31 mouse cellular contexts compared by ENCODE assay signal in the genomic region with DNA sequence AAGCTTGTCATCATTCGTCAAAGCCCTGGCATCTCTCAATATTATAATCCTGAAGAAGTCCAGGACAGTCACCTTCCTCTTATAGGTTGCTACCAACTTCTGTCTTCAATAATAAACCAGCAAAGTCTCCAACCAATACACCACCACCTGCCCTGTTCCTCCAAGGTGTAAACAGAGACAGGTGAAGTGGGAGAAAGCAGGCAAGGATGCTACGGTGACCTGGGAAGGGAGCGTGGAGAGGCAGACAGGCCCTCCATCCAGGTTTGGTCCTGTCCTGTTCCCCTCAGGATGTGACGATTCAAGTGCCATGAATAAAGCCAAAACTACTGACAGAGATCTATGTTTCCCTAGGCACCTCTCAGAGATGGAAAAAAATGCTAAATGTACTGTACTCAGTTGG. TPM values are rescaled to one million over a fixed set of nuclear protein-coding genes. Genes with fewer than 3 reads are reported as not detected.
"Had no signal": no experiment of that assay in that cellular context is flagged by ENCODE, and none has a peak within 500 bp of the region (broad histone marks: within the 10 kb centered on the region; RNA-seq: fewer than 3 reads in every experiment).

No protein-coding gene starts in this region.

- H3K4me1 ChIP-seq: embryonic facial prominence, embryonic 12.5 days; embryonic facial prominence, embryonic 13.5 days; embryonic facial prominence, embryonic 15.5 days; forebrain, embryonic 10.5 days; forebrain, embryonic 12.5 days; forebrain, embryonic 13.5 days; forebrain, embryonic 15.5 days had no signal

- H3K9ac ChIP-seq: embryonic facial prominence, embryonic 12.5 days; embryonic facial prominence, embryonic 13.5 days; embryonic facial prominence, embryonic 15.5 days; forebrain, embryonic 12.5 days; forebrain, embryonic 13.5 days; forebrain, embryonic 15.5 days; forebrain, postnatal 0 days had no signal

- H3K27me3 ChIP-seq: embryonic facial prominence, embryonic 12.5 days; embryonic facial prominence, embryonic 13.5 days; forebrain, embryonic 12.5 days; forebrain, embryonic 13.5 days; forebrain, embryonic 15.5 days had no signal

- DNase-seq: cerebellum, adult 2 months; cerebellum, adult 8-10 months; cerebellum, adult 9-10 months; cerebellum, adult 9-11 months; cerebellum, postnatal 10 days; cerebellum, postnatal 14 days; cerebellum, postnatal 25 days; cerebellum, postnatal 36 days; embryo, embryonic 11 days; forebrain, postnatal 0 days; gastrocnemius, adult 2 months; gastrocnemius, postnatal 10 days; gastrocnemius, postnatal 14 days; gastrocnemius, postnatal 25 days; gastrocnemius, postnatal 36 days; heart, adult 11 months; heart, adult 18-20 months; heart, adult 2 months had no signal

- H3K4me3 ChIP-seq: embryonic facial prominence, embryonic 10.5 days; embryonic facial prominence, embryonic 12.5 days; embryonic facial prominence, embryonic 13.5 days; embryonic facial prominence, embryonic 15.5 days; erythroblast, embryonic 14.5 days; forebrain, embryonic 10.5 days; forebrain, embryonic 12.5 days; forebrain, embryonic 13.5 days; forebrain, embryonic 15.5 days; gastrocnemius, adult 2 months; heart, adult 2 months had no signal

- H3K9me3 ChIP-seq: embryonic facial prominence, embryonic 10.5 days; embryonic facial prominence, embryonic 12.5 days; embryonic facial prominence, embryonic 13.5 days; embryonic facial prominence, embryonic 15.5 days; forebrain, embryonic 10.5 days; forebrain, embryonic 12.5 days; forebrain, embryonic 13.5 days; forebrain, embryonic 15.5 days had no signal

- H3K4me2 ChIP-seq: embryonic facial prominence, embryonic 12.5 days; embryonic facial prominence, embryonic 13.5 days; embryonic facial prominence, embryonic 15.5 days; forebrain, embryonic 12.5 days; forebrain, embryonic 13.5 days; forebrain, embryonic 15.5 days had no signal

- H3K36me3 ChIP-seq: embryonic facial prominence, embryonic 10.5 days; embryonic facial prominence, embryonic 12.5 days; embryonic facial prominence, embryonic 13.5 days; embryonic facial prominence, embryonic 15.5 days; forebrain, embryonic 10.5 days; forebrain, embryonic 12.5 days; forebrain, embryonic 15.5 days had no signal

- ATAC-seq: forebrain, embryonic 13.5 days; forebrain, embryonic 14.5 days; forebrain, embryonic 15.5 days; forebrain, embryonic 16.5 days; forebrain, postnatal 0 days had no signal

- H3K27ac ChIP-seq: embryonic facial prominence, embryonic 10.5 days; embryonic facial prominence, embryonic 12.5 days; embryonic facial prominence, embryonic 13.5 days; embryonic facial prominence, embryonic 15.5 days; forebrain, embryonic 10.5 days; forebrain, embryonic 12.5 days; forebrain, embryonic 13.5 days; forebrain, embryonic 15.5 days; gastrocnemius, adult 2 months; heart, adult 2 months had no signal

RNA-seq across cellular contexts. Expression of gene Lrrn2, which starts 48.1 kb away (rescaled TPM):
- total RNA-seq: common myeloid progenitor, adult 5-6 weeks; granulocyte monocyte progenitor cell, adult 5-6 weeks had no signal
- polyA plus RNA-seq: erythroblast, embryonic 14.5 days had no signal
